Mouse (Mus musculus): ENCODE measurements around the gene Cd47. TPM values are rescaled to one million over a fixed set of nuclear protein-coding genes. Genes with fewer than 3 reads are reported as not detected.

Gene Cd47
- polyA plus RNA-seq, 1 experiment = 56.8 TPM

- DNase-seq (ENCODE audit: low read depth in 1 of 2, low spot score in 2 of 2) = no peak
- TF ChIP-seq POLR2A (IDR thresholded peaks at IDR 0.05; ENCODE audit: low read depth, low read length) (no peak), CTCF (IDR thresholded peaks at IDR 0.05; ENCODE audit: extremely low read depth, insufficient read depth, insufficient read length, insufficient replicate concordance) (no peak)
- no peak overlapping the region for H3K27ac ChIP-seq (ENCODE audit: insufficient read depth, low read length)
- H3K4me3 ChIP-seq (ENCODE audit: extremely low read depth, insufficient read depth, insufficient read length) = no peak overlapping the region
- H3K4me1 ChIP-seq (ENCODE audit: control insufficient read depth, insufficient read depth, insufficient read length) = no peaks in the 10 kb centered on the region
- no peaks in the 10 kb centered on the region for H3K36me3 ChIP-seq (ENCODE audit: control insufficient read depth, insufficient read depth, low read length)
- 61% methylated on average over 3 of the region's 3 CpGs for WGBS
- no peaks in the 10 kb centered on the region for H3K27me3 ChIP-seq (ENCODE audit: control insufficient read depth, insufficient read depth, low read length)
Observed at GRCm38 (mm10) chr16:49832339-49832738, 32.0 kb downstream of the Cd47 start.

GRCm38 (mm10) chr16:49834130-49834693, 33.9 kb downstream of the Cd47 start:
- TF ChIP-seq CTCF (IDR thresholded peaks at IDR 0.05; ENCODE audit: extremely low read depth, insufficient read depth, insufficient read length, insufficient replicate concordance) (no peak), POLR2A (IDR thresholded peaks at IDR 0.05; ENCODE audit: low read depth, low read length) (no peak)

GRCm38 (mm10) chr16:49836634-49837164, 36.4 kb downstream of the Cd47 start:
- 69% methylated on average over 6 of the region's 6 CpGs for WGBS
- H3K27me3 ChIP-seq (ENCODE audit: control insufficient read depth, insufficient read depth, low read length) = no peaks in the 10 kb centered on the region
- H3K36me3 ChIP-seq (ENCODE audit: control insufficient read depth, insufficient read depth, low read length) = no peaks in the 10 kb centered on the region
- no peak overlapping the region for H3K4me3 ChIP-seq (ENCODE audit: extremely low read depth, insufficient read depth, insufficient read length)
- no peak overlapping the region for H3K27ac ChIP-seq (ENCODE audit: insufficient read depth, low read length)
- DNase-seq (ENCODE audit: low read depth in 1 of 2, low spot score in 2 of 2) = no peak
- H3K4me1 ChIP-seq (ENCODE audit: control insufficient read depth, insufficient read depth, insufficient read length) = peaks cover 13% of the 10 kb centered on the region
- TF ChIP-seq CTCF (IDR thresholded peaks at IDR 0.05; ENCODE audit: extremely low read depth, insufficient read depth, insufficient read length, insufficient replicate concordance) (no peak), POLR2A (IDR thresholded peaks at IDR 0.05; ENCODE audit: low read depth, low read length) (no peak)

More at GRCm38 (mm10) chr16:49834130-49834693, 33.9 kb downstream of the Cd47 start:
- Histone ChIP-seq H3K4me3 (ENCODE audit: extremely low read depth, insufficient read depth, insufficient read length) (no peak overlapping the region), H3K27me3 (ENCODE audit: control insufficient read depth, insufficient read depth, low read length) (no peaks in the 10 kb centered on the region), H3K4me1 (ENCODE audit: control insufficient read depth, insufficient read depth, insufficient read length) (peaks cover 8% of the 10 kb centered on the region), H3K36me3 (ENCODE audit: control insufficient read depth, insufficient read depth, low read length) (no peaks in the 10 kb centered on the region), H3K27ac (ENCODE audit: insufficient read depth, low read length) (no peak overlapping the region)
- no peak for DNase-seq (ENCODE audit: low read depth in 1 of 2, low spot score in 2 of 2)
- 48% methylated on average over 4 of the region's 4 CpGs for WGBS

GRCm38 (mm10) chr16:49838923-49839322, 38.6 kb downstream of the Cd47 start:
- H3K36me3 ChIP-seq (ENCODE audit: control insufficient read depth, insufficient read depth, low read length) = no peaks in the 10 kb centered on the region
- H3K27ac ChIP-seq (ENCODE audit: insufficient read depth, low read length) = no peak overlapping the region
- TF ChIP-seq CTCF (IDR thresholded peaks at IDR 0.05; ENCODE audit: extremely low read depth, insufficient read depth, insufficient read length, insufficient replicate concordance) = no peak
- TF ChIP-seq POLR2A (IDR thresholded peaks at IDR 0.05; ENCODE audit: low read depth, low read length) = no peak
- no peak for DNase-seq (ENCODE audit: low read depth in 1 of 2, low spot score in 2 of 2)
- WGBS = 67% methylated on average over 6 of the region's 6 CpGs
- H3K4me1 ChIP-seq (ENCODE audit: control insufficient read depth, insufficient read depth, insufficient read length) = peaks cover 13% of the 10 kb centered on the region
- H3K4me3 ChIP-seq (ENCODE audit: extremely low read depth, insufficient read depth, insufficient read length) = no peak overlapping the region
- H3K27me3 ChIP-seq (ENCODE audit: control insufficient read depth, insufficient read depth, low read length) = no peaks in the 10 kb centered on the region

- Histone ChIP-seq H3K4me3 (ENCODE audit: extremely low read depth, insufficient read depth, insufficient read length) (peak overlapping the region; percentile 32), H3K36me3 (ENCODE audit: control insufficient read depth, insufficient read depth, low read length) (no peaks in the 10 kb centered on the region), H3K27ac (ENCODE audit: insufficient read depth, low read length) (peak overlapping the region; percentile 94), H3K27me3 (ENCODE audit: control insufficient read depth, insufficient read depth, low read length) (no peaks in the 10 kb centered on the region), H3K4me1 (ENCODE audit: control insufficient read depth, insufficient read depth, insufficient read length) (peaks cover 13% of the 10 kb centered on the region)
- peak; percentile 80 to 82 for DNase-seq (ENCODE audit: low read depth in 1 of 2, low spot score in 2 of 2)
- 5% methylated on average over 15 of the region's 15 CpGs for WGBS
- TF ChIP-seq CTCF (IDR thresholded peaks at IDR 0.05; ENCODE audit: extremely low read depth, insufficient read depth, insufficient read length, insufficient replicate concordance) = 0 out of 2 replicates have a peak, but pooled peaks have one; percentile 3
- TF ChIP-seq POLR2A (IDR thresholded peaks at IDR 0.05; ENCODE audit: low read depth, low read length) = peak; percentile 11; the same call in 1 of the 2 replicates
Observed at GRCm38 (mm10) chr16:49839681-49840535, 39.6 kb downstream of the Cd47 start.

- 75% methylated on average over 1 of the region's 1 CpGs for WGBS
- no peak for TF ChIP-seq CTCF (IDR thresholded peaks at IDR 0.05; ENCODE audit: extremely low read depth, insufficient read depth, insufficient read length, insufficient replicate concordance)
- no peak for TF ChIP-seq POLR2A (IDR thresholded peaks at IDR 0.05; ENCODE audit: low read depth, low read length)
- H3K4me1 ChIP-seq (ENCODE audit: control insufficient read depth, insufficient read depth, insufficient read length) = peaks cover 21% of the 10 kb centered on the region
- H3K36me3 ChIP-seq (ENCODE audit: control insufficient read depth, insufficient read depth, low read length) = no peaks in the 10 kb centered on the region
- no peak for DNase-seq (ENCODE audit: low read depth in 1 of 2, low spot score in 2 of 2)
- H3K27ac ChIP-seq (ENCODE audit: insufficient read depth, low read length) = no peak overlapping the region
- H3K27me3 ChIP-seq (ENCODE audit: control insufficient read depth, insufficient read depth, low read length) = no peaks in the 10 kb centered on the region
- H3K4me3 ChIP-seq (ENCODE audit: extremely low read depth, insufficient read depth, insufficient read length) = no peak overlapping the region
Observed at GRCm38 (mm10) chr16:49843723-49844122, 43.4 kb downstream of the Cd47 start.
